Mouse (Mus musculus) kidney, adult 18-20 months (tissue): Measurements from ENCODE around the gene Tiam2.
A peak's percentile ranks its signal among the peaks of the same experiment; 100 is the strongest.

Experiments
- DNase-seq: peaks from one replicate; pipeline ENCODE4 v3.0.0; 2021

The Tiam2 gene

DNA sequence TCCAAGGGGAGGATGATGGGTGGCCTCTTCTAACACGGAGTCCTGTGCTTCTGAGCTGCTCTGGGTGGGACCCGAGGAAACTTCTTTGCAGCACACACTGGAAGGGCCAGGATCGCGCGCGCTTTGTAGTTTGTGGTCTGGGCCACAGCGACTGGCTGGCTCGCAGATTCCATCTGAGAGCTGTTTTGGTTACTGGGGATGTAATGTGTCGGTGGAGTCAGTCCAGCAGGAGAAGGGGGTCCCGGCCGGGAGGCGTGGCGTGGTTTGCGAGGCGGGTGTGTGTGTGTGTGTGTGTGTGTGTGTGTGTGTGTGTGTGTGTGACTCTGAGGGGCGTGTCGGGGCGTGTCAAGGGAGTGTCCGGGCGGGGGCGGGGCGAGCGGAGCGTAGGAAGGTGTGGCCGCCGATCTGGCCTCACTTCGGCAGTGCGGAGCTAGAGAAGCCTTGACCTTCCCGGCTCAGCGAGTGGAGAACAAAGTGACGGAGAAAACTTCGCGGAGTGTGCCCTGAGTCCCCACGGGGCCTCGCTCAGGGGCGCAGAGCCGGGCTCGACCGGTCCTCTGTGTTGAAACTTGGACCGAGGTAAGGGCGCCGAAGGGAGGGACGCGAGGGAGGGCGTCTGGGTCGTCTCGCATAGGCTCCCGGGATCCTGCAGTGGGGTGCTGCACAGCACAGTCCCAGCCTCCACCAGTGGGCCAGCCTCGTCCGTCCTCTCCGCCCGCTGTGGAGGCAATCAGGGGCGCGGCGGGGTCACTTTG, at the start of gene Tiam2:
Tiam2 (plus strand) TSS at position 426 of the 755 bp plus-strand sequence.
- DNase-seq, result peak; percentile 54

DNA sequence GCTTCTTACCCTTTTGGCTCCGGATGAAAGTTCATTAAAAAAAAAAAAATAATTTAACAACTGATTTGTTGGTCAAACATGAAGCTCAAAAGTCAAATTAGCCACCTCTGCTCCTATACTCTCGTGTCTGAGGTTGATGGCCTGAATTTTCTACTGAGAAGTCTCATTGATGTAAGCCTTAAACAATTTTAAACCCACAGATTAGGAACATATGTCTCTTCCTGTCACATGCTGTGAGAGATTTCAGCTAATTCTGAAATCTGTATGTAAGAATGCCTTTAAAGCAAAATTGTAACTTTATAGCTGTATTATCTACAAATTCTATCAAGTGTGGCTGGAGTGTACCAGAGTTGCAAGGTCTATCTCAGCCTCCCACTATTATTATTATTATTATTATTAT, 46.1 kb upstream of the Tiam2 start:
- DNase-seq, result no peak

DNA sequence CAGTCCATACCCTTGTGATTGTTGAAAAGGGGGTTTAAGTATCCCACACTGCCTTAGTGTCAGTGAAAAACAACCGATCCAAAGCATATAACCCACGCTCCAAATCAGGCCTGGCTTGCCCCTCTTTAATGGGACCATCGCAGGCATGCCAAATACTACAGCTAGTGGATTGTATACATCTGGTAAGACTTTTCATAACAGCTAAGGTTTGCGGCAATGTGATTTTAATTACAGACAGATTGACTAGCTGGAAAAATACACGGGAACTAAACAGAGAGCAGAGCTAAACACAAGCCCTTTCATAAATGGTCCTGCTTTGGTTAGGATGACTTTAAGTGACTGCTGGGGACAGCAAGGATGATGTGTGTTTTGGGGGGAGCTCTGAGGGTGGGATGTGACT, 44.4 kb upstream of the Tiam2 start:
- DNase-seq, result no peak

DNA sequence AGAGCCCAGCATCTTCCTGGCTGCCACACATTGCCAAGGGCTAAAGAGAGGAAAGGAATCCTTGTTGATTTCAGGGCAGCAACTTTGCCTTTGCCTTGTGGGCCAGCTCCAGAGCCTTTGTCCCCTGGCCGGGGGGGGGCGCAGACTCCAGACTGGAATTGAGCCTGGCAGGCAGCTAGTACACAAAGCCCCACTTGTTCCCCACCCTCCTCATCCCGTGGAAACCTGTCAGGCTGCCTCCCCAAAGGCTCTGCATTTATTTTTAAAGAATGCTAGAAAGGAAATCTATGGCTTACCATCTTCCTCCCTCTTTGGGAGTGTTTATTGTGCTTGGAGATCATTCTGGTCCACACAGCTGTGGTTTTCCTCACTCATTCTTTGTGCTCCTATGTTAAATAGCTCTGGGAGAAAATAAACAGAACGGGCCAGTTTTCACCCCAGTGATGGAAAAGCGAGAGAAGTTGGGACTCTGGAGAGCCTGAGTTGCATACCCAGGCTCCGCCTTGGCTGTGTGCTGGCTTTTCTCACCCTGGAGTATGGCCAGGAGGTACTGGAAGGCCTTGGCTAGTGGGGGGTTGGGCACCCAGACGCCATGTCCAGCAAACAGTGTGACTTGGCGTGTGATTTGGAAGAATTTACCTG, 41.2 kb upstream of the Tiam2 start:
- no peak for DNase-seq

DNA sequence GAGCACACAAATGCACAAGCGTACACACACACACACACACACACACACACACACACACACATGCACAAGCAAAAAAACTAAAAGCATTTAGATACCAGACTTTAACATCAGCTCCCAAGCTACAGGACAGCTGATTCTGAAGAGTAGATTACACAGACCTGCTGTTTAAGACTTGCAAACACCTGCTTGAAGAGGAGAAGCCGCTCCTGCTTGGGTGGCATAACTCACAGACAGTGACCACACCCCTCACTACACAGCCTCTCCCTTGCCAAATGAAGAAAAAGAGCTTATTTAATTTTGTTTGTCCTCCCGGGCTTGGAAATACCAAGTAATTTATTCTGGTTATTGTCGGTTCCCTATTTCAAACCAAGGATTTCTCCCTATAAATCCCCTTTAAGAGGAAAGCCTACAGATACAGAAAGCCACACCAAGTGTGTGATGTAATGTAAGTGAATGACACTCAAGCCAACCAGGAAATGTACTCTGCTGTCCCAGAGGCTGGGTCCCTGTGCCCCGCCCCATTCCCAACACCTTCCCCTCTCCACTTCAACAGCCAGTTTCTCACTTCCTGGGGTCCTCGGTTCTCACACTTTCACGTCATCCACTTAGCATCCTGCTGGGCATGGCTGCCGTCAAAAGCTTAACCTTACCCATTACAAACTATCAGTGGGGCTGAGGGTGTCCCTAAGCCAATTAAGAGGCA, 40.1 kb upstream of the Tiam2 start:
- DNase-seq, result no peak

DNA sequence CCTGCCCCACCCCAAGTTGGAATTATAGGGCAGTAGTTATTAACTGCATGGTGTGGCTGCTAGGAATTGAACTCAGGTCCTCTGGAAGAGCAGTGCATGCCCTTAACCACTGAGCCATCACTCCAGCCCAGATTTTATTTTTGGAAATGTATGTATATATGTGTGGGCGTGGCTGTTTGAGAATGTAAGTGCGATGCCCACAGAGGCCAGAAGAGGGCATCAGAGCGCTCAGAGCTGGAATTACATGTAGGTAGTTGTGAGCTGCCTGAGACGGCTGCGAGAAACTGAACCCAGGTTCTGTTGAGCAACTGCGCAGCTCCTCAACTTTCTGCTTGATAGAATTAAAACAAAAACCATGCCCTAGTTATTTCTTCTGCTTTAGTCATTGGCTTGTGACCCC, 38.0 kb upstream of the Tiam2 start:
- peak; percentile 72 for DNase-seq

DNA sequence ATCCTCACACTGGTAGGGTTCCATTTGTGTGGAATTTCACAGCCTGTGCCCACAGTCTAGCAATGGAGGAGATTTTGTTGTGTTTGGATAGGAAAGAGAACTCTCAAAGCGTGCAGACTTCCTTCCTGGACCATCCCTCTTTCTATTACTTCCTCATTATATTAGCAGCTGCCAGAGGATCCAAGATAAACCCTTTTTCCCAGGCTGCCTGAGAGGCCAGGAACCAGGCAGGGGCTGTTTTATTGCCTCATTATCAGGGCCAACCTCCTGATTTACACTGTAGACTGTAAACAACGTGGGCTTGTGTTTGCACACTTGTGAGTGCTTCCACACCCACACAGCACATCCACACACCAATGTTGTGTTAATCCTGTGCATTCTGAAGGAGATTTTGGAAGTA, 31.3 kb upstream of the Tiam2 start:
- no peak for DNase-seq

DNA sequence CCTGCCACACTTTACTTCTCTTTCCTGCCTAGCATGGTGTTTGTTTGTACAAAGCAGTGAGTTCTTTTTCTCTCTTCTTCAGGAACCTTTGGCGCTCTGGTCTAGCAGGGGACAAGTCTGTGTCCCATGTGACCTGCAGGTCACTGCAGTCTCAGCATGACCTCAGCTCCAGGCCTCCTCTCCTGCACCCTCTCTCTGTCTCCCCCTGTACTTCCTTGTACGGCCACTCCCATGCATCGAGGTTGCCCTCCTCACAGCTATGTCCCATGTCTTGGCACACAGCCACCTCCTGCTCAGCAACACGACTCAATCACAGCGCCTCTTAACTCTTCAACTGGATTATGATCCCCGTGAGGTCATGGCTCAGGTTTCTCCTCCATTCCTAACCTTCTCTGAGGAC, 26.9 kb upstream of the Tiam2 start:
- no peak for DNase-seq

DNA sequence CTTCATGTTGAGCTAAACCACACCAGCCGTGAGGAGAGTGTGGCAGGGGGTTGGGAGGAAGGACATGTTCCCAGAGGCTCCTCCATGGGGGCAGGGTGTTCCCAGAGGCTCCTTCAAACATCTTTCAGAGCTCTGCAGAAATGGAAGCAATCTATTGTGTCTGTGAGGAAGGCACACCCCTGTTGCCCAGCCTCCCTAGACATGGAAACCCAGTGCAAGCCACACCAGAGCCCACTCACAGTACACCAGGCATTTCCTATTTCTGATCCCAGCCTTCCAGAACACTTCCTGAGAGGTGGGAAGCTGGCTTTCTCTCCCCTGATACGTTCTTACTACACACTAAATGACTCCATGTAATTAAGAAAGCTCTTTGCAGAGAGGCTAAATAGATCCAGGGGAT, 20.4 kb upstream of the Tiam2 start:
- DNase-seq, result no peak

DNA sequence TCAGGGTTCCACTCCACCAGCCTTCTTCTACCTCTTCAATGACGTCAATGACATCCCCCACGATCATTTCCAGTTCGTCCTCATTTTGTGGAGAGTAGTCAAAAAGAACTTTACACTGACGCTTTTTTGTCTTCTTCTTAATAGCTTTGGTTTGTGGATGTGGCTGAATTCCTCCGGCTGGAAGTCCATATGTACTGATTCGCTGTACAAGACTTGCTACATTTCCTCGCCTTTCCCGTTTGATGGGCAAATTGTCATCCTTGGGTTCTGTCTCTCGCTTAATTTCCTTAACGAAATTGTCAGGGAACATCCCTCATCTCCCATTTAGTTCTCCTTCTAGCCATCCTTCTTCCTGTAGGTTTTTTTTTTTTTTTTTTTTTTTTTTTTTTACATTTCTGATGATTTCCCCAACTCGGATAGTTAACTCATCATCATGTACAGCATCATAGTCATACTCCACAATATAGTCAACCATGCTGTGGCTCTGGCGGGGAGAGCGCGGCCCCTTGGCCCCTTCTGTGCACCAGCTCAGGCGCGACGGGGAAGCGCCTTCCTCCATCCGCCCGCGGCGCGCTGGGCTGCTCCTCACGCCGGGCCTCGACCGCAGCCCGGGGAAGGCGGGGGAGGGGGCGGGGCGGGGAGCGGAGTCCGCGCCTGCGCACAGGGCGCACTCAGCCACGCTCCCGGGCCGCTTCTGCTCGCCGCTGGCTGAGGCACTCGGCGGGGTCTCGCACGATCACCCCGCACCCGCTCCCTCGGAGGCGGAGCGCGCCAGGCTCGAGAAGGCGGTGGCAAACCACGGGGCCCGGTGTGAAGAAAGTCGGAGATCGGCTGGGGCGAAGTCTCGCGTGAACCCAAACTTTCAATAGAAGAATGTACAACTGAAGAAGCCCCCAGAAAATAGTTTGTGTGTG, 12.4 kb upstream of the Tiam2 start:
- DNase-seq, result peak; percentile 71

DNA sequence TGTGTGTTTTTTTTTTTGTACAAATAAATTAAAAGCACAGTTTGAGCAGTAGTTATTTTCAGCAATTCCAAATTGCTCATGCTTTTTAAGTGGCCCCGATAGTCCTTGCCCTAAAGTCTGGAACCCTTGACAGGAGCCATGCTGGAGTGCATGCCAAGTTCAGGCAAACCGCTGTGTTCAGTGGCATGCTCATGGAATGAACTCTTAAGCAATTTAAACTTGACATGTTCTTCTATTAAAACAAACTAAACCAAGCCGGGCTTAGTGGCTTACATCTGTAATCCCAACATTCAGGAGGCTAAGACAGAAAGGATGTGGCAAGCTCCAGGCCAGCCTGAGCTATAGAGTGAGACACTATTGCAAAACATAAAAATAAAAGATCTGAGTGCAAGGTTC, 11.8 kb upstream of the Tiam2 start:
- DNase-seq, result no peak

DNA sequence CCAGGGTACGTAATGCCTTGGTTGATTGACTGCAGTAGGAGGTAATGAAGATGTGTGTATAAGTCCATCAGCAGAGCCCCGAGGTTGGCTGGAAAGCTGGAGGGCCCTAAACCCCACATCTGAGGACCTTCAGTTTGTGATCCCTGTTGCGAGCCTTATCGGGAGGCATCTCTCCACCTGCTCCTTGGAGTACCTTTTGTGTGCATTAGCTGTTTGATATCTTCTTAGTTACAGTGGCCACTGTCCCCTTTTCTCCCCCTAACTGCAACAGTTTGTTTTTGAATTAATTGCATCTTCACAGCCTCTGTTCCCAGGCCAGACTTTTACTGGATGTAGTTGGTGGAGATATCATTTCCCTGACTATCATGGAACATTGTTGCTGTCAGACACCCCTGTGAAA, 10.8 kb upstream of the Tiam2 start:
- no peak for DNase-seq

DNA sequence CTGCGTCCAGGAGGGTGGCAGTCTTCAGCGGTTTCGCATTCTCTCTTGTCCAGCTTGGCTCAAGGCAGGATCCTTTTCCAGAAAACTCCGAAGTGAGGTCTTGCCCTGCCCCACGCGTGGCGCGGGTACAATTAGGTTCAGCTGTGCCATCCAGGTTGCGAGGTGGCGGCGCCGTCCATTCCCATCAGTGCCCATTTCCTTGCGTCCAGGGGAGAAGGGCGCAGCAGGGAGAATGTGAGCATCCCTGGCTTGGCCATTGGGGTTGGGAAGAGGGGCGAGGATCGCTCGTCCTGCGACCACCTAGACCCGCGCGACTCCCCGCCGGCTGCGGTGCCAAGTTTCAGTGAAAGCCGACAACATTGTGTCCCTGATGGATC, 518 bp downstream of the Tiam2 start:
- DNase-seq, result no peak

DNA sequence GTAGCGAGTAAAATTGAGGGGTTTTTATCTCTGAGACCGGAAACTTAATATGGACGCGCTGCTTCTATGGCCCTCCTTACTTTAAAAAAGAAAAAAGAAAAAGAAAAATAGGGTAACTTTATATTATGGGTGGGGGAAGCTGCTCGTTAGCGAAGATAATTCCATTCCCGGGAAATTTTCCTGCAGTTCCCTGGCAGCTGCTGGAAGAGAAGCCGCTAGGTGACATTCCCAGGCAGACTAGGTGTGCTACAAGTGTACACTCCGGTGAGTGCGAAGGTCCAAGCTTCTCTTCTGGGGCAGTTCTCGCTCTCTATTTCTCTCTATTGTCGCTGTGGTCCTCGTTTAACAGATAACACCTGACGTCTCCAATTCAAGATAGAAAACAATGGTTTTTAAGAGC, 962 bp downstream of the Tiam2 start:
- no peak for DNase-seq

DNA sequence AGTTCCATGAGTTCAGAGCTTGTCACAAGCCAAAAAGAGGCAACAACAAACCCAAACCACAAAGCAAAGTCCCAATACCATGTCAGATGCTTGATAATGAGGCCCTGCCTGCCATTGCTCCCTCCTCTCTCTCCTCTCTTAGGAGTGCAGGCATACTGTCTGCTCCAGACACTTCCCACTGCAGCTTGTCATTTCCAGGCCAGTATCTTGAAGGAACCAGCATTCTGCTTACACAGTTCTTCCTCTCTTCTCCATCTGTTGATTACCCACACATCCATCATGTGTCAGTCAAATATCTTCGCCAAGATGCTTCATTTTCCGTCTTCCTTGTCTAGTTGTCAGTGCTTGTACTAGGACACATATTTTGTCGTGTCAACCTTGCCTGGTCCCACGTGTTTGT, 2.4 kb downstream of the Tiam2 start:
- DNase-seq, result no peak

DNA sequence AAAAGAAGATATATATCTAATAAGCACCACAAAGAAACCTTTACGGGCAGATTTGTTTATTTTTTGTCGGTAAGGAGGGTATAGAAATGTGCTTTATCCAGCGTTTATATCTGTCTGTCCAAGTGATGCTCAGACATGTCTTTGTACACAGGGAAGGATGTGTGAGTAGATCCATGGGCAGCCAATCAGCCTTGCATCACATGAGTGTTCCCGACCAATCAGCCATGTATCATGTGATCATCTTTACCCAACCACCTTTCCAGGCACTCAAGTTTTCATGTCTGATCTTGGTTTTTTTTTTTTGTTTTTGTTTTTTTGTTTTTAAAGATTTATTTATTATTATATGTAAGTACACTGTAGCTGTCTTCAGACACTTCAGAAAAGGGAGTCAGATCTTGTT, 3.1 kb downstream of the Tiam2 start:
- DNase-seq, result no peak

DNA sequence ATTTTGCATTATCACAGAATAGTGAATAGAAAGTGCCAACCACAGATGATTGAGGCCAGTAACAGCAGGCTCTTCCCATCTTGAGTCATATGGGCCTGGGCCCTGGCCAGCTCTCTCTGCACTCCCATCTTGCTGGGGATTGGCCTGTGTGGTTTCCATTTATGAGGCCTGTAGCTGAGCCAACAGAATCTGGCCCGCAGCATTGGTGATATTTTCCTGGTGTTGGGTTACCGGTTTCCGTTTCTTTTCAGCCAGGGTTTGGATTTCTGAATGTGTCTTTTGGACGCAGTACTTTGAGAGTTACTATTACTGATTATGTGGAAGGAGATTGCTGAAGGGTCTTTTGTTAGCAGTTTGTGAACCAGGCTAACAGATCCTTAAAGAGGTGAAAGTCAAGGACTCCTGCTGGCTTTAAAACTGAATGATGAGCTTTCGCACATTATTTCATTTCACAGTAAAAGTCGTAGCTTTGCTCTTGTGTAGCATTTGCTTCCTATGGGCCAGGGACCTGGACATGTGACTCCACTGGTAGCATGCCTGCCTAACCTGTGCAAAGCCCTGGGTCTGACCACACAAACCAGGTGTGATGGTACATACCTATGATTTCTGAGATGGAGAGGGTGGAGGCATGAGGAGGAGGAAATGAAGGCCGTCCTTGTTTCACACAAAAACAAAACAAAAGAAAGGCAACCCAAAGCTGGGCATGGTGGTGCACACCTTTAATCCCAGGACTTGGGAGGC, 5.5 kb downstream of the Tiam2 start:
- peak; percentile 25 for DNase-seq

DNA sequence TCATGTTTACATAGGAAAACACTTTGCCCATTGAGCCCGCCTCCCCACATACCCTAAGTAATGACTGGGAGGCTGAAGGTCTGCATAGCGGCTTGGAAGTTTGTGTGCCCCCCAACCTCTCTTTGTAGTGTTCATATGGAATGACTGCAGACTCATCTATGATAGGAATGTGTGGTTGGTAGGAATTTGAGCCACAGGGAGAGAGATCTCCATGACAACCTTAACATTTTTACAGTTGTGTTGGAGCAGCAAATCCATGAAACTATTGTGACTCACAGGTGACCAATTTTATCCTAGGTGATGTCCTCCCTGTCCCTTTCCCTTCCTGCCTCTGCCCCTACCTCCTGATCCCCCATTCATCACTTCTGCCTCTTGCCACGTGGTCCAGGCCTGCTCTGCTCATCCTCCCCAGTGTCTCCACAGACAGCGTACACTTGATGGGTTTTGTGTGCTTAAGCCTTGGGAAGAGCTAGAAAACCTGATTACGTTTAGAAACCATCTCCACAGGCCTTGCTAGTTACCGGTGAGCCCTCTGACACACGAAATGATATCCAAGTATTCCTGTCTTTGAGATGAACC, 9.9 kb downstream of the Tiam2 start:
- DNase-seq, result no peak

DNA sequence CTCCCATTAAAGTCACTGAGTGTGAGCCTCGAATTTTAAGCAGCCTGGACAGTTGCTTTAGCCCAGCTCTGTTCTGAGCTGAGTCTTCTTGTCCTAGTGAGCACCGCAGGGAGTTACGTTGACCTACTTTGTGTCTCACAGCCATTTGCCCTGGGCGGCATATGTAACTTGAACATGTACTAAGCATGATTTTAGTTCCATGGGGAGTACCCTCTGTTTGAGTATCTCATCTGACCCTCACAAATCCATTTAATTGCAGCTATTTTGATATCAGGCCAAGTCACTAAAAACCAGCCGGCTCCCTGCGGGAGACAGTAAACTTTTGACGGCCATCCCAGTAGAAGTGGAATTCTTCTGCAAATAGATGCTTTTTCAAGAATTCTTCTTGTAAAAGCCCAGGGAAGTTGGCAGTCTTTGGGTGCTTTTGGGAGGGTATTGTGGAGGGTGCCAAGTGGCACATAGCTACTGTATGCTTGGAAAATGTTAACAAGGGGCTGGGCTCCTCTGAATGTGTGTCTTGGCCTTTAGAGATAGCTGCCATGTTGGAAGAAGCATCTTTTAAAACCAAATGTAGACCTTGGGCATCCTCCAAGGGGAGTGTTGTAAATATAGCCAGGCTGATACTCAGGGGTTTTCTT, 10.6 kb downstream of the Tiam2 start:
- no peak for DNase-seq

DNA sequence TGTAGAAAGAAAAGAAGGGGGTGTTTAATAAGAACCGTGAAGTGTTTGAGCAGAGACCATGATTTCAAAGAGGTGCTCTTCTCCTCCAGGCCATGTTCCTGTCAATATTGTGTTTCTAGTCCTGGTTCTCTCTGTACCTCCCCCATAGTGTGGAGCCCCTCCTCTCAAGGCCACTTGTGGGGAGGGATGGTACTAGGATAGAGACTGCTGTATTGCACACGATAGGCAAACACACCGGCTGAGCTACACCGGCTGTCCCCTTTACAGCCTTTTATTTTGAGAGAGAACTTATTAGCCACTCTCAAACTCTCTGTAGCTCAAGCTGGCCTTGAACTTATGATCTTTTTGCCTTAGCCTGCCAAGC, 11.1 kb downstream of the Tiam2 start:
- no peak for DNase-seq

DNA sequence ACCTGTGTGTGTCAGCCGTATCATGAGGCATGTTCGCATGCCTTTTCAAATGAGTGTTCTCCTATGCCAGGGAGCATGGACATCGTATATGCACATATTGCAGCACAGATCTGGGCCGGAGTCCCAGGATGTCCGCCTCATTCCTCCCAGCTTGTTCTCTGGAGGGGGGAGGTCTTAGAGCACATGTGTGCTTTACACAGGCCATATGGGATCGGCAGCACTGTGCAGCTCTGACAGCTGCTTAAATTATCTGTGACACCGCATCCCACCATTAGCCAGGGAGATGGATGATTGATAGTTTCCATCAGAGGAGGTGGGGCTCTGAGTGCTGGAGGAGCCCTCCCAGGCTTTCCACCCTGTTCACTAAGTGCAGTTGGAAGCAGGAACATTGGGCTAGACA, 12.4 kb downstream of the Tiam2 start:
- no peak for DNase-seq

DNA sequence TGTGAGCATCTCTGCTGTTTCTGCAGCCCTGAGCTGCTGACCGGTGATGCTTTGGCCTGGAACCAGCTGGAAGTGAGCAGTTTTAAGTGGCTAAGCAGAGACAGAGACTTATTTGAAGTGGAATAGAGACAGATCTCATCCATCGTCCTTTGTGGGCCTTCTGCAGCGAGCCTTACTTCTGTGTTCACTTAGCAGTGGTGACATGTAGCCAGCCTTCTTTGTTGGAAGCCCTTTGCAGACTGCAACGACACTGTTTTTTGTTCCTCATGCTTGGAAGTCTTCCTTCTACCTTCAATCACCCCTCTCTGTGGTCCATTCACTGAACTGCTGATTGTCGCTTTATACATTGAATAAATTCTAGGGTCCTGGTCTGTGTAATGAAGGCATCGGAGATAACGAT, 18.5 kb downstream of the Tiam2 start:
- no peak for DNase-seq
